Mouse (Mus musculus): ENCODE measurements around the gene Meiob.

DNA sequence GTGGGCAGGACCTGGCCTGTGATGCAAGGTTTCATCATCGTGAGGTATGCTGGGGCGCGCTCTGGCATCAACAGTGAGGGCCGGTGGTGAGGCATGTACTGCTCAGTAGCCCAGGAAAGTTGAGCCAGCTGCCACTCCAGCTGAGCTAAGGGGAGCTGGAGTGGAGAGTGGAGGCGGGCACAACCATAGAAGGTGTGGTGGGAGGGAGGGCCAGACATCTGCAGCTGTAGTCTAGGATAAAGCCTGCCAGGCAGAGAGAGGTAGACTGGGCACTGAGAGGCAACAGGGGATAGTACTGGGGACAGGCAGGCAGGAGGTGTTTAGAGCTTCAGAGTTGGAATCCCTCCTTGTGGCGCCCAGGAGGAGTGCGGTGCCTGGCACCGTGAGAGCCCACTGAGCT is 56.0 kb downstream of the Meiob start:
- no peak for TF ChIP-seq TAL1 (conservative IDR thresholded peaks at IDR 0.05; ENCODE audit: low read depth, low read length)
- TF ChIP-seq CTCF (IDR thresholded peaks at IDR 0.05; ENCODE audit: low read depth, low read length): no peak
- TF ChIP-seq GATA1 (IDR thresholded peaks at IDR 0.05; ENCODE audit: borderline replicate concordance, low read length): no peak
- TF ChIP-seq POLR2AphosphoS5 (IDR thresholded peaks at IDR 0.05; ENCODE audit: insufficient replicate concordance, low read depth, low read length): no peak
